Mouse (Mus musculus): ENCODE data around the gene Pla2g4f.

Pla2g4f gene

DNA sequence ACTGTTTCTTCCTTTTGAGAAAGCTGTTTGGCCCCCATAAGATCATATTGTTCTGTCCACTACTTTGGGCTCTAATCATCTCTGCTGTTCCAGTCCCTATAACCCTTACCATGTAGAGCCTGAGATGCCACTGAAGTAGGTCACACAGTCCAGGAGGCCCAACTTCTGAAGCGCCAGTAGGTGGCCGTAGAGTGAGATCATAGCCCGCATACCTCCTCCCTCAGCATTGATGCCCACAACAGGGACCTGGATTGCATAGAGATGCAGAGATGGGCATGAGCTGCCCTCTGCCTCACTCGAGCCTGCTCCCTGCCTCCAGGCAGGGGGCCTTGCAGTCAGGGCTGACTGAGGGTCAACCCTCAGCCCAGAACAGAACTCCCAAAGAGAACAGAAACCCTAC is 37.0 kb downstream of the Pla2g4f start:
- no peak for DNase-seq

DNA sequence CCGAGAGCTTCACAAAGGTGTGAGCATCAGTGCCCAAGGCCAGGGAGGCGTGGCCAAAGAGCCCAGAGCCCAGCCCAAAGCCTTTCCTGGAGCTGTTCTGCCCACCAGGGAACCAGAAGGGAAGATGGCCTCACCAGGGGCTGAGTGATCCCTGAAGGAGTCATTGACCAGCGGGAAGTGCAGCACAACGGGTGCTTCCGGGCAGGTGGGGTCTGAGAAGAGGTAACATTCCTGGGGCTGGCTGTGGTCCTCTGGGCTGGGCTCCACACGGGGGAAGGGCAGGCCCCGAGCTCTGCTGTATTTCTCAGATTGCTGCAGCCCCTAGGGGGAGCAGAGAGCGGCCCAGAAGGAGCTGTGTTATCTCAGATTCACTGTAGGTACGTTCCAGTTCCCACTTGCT is 45.3 kb downstream of the Pla2g4f start:
- no peak for DNase-seq

GRCm38 (mm10) chr2:120265523-120265922 is 48.4 kb downstream of the Pla2g4f start:
- DNase-seq, result no peak

- DNase-seq, result no peak
These were observed 49.1 kb downstream of the Pla2g4f start for GRCm38 (mm10) chr2:120264858-120265257.

- DNase-seq, result no peak
These were observed 51.1 kb downstream of the Pla2g4f start for GRCm38 (mm10) chr2:120262876-120263275.

DNA sequence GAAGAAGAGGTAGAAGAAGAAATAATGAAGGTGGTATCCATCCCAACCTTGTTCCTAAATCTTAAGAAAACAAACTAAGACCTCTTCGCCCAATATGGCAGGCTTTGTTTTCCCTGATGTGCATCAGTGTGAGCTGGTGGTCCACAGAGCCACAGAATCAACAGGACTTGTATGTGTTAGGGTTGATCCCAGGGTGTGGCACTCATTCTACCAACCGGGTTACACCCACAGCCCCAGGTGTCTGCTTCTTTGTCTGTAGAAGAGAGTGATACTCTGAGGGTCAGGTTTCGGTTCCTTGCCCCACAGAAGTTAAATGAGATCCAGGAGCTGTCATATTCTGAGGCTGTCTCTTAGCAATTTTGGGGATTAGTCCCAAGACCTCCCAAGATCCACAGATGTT is 52.6 kb downstream of the Pla2g4f start:
- DNase-seq, result no peak

DNA sequence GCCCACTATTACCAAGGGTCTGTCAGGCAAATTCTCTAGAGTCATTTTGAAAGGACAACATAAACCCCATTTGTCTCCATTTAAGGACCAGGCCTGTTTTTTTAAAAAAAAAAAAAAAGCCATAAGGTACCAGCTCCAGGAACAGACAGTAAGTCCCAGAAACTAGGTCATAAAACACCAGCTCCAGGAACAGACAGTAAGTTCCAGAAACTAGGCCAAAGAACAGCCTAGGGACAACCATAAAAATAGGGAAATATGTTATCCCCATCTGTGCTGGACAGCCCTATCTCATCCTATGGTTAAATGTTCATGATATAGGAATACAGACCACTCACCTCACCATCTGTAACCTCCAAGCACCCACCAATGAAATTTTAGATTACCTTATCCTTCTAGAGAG is 57.7 kb downstream of the Pla2g4f start:
- DNase-seq, result no peak

DNA sequence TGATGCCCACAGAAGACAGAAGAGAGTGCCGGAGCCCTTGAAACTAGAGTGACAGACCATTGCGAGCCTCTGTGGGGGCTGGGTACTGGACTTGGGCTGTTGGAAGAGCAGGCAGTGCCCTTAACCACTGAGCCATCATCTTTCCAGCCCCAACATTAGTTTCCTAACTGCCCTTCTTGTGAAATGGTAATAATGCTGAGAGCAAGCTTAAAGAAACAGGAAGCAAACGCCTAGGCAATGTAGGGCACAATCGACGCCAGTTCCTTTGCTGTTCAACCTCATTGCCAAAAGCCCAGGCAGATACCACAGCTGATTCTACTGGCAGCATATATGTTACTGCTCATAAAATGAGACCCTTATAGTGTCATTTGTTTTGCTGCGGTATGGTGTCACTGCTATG is 61.3 kb downstream of the Pla2g4f start:
- no peak for DNase-seq
